19 mouse cellular contexts compared by ENCODE assay signal in genomic region chr10:95279459-95279858, GRCm38 (mm10).
"Had no signal": no experiment of that assay in that cellular context is flagged by ENCODE, and none has a peak within 500 bp of the region (broad histone marks: within the 10 kb centered on the region; RNA-seq: fewer than 3 reads in every experiment).

No protein-coding gene starts in this region.

- H3K27ac ChIP-seq: intestine, embryonic 15.5 days; kidney, embryonic 15.5 days; left cerebral cortex, adult 2 months; liver, embryonic 14.5 days; midbrain, embryonic 12.5 days; midbrain, embryonic 15.5 days; neural tube, embryonic 13.5 days had no signal

- H3K9me3 ChIP-seq: intestine, embryonic 15.5 days; kidney, embryonic 15.5 days; midbrain, embryonic 12.5 days; midbrain, embryonic 15.5 days; neural tube, embryonic 13.5 days had no signal

- H3K4me1 ChIP-seq: intestine, embryonic 15.5 days; kidney, embryonic 15.5 days; midbrain, embryonic 12.5 days; midbrain, embryonic 15.5 days; neural tube, embryonic 13.5 days had no signal

- ATAC-seq: intestine, embryonic 15.5 days; midbrain, embryonic 15.5 days had no signal

- H3K36me3 ChIP-seq: intestine, embryonic 15.5 days; kidney, embryonic 15.5 days; midbrain, embryonic 12.5 days; midbrain, embryonic 15.5 days; neural tube, embryonic 13.5 days had no signal

- H3K4me3 ChIP-seq: intestine, embryonic 15.5 days; kidney, embryonic 15.5 days; left cerebral cortex, adult 2 months; midbrain, embryonic 12.5 days; midbrain, embryonic 15.5 days; myocyte; neural tube, embryonic 13.5 days had no signal

- H3K9ac ChIP-seq: intestine, embryonic 15.5 days; kidney, embryonic 15.5 days; liver, embryonic 14.5 days; midbrain, embryonic 12.5 days; midbrain, embryonic 15.5 days; neural tube, embryonic 13.5 days had no signal

- H3K4me2 ChIP-seq: intestine, embryonic 15.5 days; kidney, embryonic 15.5 days; liver, embryonic 11.5 days; midbrain, embryonic 12.5 days; midbrain, embryonic 15.5 days; neural tube, embryonic 13.5 days had no signal

- DNase-seq: kidney, adult 11 months; kidney, adult 8-10 months; kidney, postnatal 10 days; kidney, postnatal 36 days; layer of hippocampus, postnatal 36 days; lung, adult 18-20 months; retina, postnatal 1 day; right cerebral cortex, postnatal 25 days; thymus, adult 18-20 months; thymus, postnatal 4 days had no signal

- H3K27me3 ChIP-seq: intestine, embryonic 15.5 days; kidney, embryonic 15.5 days; midbrain, embryonic 12.5 days; midbrain, embryonic 15.5 days; neural tube, embryonic 13.5 days had no signal
